Mouse (Mus musculus): ENCODE data around the gene Tmem92. TPM values are rescaled to one million over a fixed set of nuclear protein-coding genes. Genes with fewer than 3 reads are reported as not detected.

The Tmem92 gene
- total and polyA plus RNA-seq, 3 experiments: not detected

- Histone ChIP-seq H3K27ac (no peak overlapping the region), H3K4me1 (ENCODE audit: control insufficient read depth, insufficient read depth, low read length) (no peaks in the 10 kb centered on the region), H3K9ac (ENCODE audit: low read depth, low read length) (no peak overlapping the region), H3K27me3 (ENCODE audit: control insufficient read depth, insufficient read depth, low read length) (no peaks in the 10 kb centered on the region), H3K36me3 (ENCODE audit: control insufficient read depth, insufficient read depth, low read length) (no peaks in the 10 kb centered on the region), H3K4me3 (no peak overlapping the region), H3K79me2 (replicated peaks; ENCODE audit: control insufficient read depth, insufficient read depth, low read length) (no peaks in the 10 kb centered on the region)
- 38% methylated on average over 8 of the region's 8 CpGs for WGBS
- TF ChIP-seq POLR2A (IDR thresholded peaks at IDR 0.05; ENCODE audit: insufficient read depth, low read depth, low read length) (no peak), CTCF (IDR thresholded peaks at IDR 0.05) (peak; percentile 49)
- intact Hi-C loops (cut with DNase I): no loop called here
- no peak for DNase-seq
These were observed 49.7 kb downstream of the Tmem92 start for GRCm38 (mm10) chr11:94732773-94733172.

DNA sequence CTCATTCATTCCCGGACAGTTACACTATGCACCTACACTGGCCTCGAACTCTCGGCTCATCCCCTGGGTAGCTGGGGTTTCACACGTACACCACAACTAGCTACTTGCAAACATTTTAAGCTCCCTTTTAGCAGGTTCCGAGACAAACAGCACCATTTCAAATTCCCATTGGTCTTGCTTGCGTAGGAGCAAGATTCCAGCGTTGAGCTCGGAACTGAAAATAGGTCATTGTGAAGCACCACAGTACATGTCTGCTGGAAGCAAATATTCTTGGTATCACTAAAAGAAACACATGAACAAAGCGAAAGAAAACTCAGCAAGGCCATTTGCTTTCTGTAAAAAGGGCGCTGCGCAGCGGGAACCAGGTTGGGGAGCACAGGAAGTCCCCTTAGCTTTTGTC is 51.3 kb downstream of the Tmem92 start:
- Histone ChIP-seq H3K27me3 (ENCODE audit: control insufficient read depth, insufficient read depth, low read length) (no peaks in the 10 kb centered on the region), H3K27ac (no peak overlapping the region), H3K9ac (ENCODE audit: low read depth, low read length) (no peak overlapping the region), H3K79me2 (replicated peaks; ENCODE audit: control insufficient read depth, insufficient read depth, low read length) (no peaks in the 10 kb centered on the region), H3K36me3 (ENCODE audit: control insufficient read depth, insufficient read depth, low read length) (no peaks in the 10 kb centered on the region), H3K4me3 (no peak overlapping the region), H3K4me1 (ENCODE audit: control insufficient read depth, insufficient read depth, low read length) (no peaks in the 10 kb centered on the region)
- intact Hi-C loops (cut with DNase I): loop anchor here (1.0 kb wide), 1 partner anchor 55 kb away; no protein-coding TSS in a partner anchor
- no peak for DNase-seq
- 72% methylated on average over 12 of the region's 12 CpGs for WGBS
- TF ChIP-seq POLR2A (IDR thresholded peaks at IDR 0.05; ENCODE audit: insufficient read depth, low read depth, low read length): no peak
- TF ChIP-seq EP300 (IDR thresholded peaks at IDR 0.05; ENCODE audit: insufficient read depth, low read depth, low read length): no peak
- no peak for TF ChIP-seq CTCF (IDR thresholded peaks at IDR 0.05)

DNA sequence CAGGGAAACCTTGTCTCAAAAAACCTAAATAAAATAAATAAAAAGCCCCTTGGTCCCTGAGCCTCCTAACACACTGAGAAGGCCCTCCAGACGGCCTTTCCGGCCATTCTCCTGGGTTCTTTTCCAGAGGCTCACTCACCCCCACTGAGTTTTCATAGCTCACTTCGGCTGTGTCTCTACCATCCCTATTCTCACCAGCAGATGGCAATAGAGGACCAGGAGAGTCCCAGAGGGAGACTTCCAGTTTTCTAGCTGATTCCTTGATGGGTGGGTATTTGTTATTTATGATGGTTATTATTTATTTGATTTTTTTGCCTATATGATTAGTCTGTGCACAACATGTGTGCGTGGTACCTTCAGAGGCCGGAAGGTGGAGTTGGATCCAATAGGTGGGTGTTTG is 52.2 kb downstream of the Tmem92 start:
- H3K9ac ChIP-seq (ENCODE audit: low read depth, low read length): no peak overlapping the region
- H3K79me2 ChIP-seq (replicated peaks; ENCODE audit: control insufficient read depth, insufficient read depth, low read length): no peaks in the 10 kb centered on the region
- H3K27ac ChIP-seq: no peak overlapping the region
- intact Hi-C loops (cut with DNase I): loop anchor here (1.0 kb wide), 1 partner anchor 206 kb away; the partner anchor contains the start of gene Col1a1
- no peaks in the 10 kb centered on the region for H3K36me3 ChIP-seq (ENCODE audit: control insufficient read depth, insufficient read depth, low read length)
- 24% methylated on average over 5 of the region's 5 CpGs for WGBS
- H3K4me3 ChIP-seq: no peak overlapping the region
- no peaks in the 10 kb centered on the region for H3K4me1 ChIP-seq (ENCODE audit: control insufficient read depth, insufficient read depth, low read length)
- DNase-seq: peak; percentile 48 to 65
- H3K27me3 ChIP-seq (ENCODE audit: control insufficient read depth, insufficient read depth, low read length): no peaks in the 10 kb centered on the region
- no peak for TF ChIP-seq EP300 (IDR thresholded peaks at IDR 0.05; ENCODE audit: insufficient read depth, low read depth, low read length)
- TF ChIP-seq POLR2A (IDR thresholded peaks at IDR 0.05; ENCODE audit: insufficient read depth, low read depth, low read length): no peak
- peak; percentile 94 for TF ChIP-seq CTCF (IDR thresholded peaks at IDR 0.05)

DNA sequence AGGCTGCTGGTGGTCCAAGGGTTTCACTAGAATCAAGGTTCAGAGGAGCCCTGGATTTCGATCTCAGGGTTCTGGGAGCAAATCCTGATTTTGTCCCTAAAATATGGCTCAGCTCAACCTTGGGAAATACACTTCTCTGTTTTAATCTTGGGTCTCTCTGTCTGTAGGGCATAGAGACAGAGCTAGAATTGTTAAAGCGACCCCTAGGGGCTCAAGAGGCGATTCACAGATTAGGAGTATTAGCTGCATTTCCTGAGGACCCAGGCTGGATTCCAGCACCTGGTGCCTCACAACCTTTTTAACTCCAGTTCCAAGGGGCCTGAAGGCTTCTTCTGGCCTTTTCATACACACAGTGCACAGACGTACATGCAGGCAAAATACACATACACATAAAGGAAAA is 52.9 kb downstream of the Tmem92 start:
- no peak overlapping the region for H3K9ac ChIP-seq (ENCODE audit: low read depth, low read length)
- no peak for DNase-seq
- no peak overlapping the region for H3K27ac ChIP-seq
- TF ChIP-seq CTCF (IDR thresholded peaks at IDR 0.05): 0 out of 2 replicates have a peak, but pooled peaks have one; percentile 10
- no peak for TF ChIP-seq EP300 (IDR thresholded peaks at IDR 0.05; ENCODE audit: insufficient read depth, low read depth, low read length)
- H3K36me3 ChIP-seq (ENCODE audit: control insufficient read depth, insufficient read depth, low read length): no peaks in the 10 kb centered on the region
- H3K79me2 ChIP-seq (replicated peaks; ENCODE audit: control insufficient read depth, insufficient read depth, low read length): no peaks in the 10 kb centered on the region
- intact Hi-C loops (cut with DNase I): no loop called here
- no peak overlapping the region for H3K4me3 ChIP-seq
- H3K27me3 ChIP-seq (ENCODE audit: control insufficient read depth, insufficient read depth, low read length): no peaks in the 10 kb centered on the region
- WGBS: 35% methylated on average over 4 of the region's 4 CpGs
- H3K4me1 ChIP-seq (ENCODE audit: control insufficient read depth, insufficient read depth, low read length): no peaks in the 10 kb centered on the region

- Histone ChIP-seq H3K4me1 (ENCODE audit: control insufficient read depth, insufficient read depth, low read length) (no peaks in the 10 kb centered on the region), H3K27ac (no peak overlapping the region), H3K79me2 (replicated peaks; ENCODE audit: control insufficient read depth, insufficient read depth, low read length) (no peaks in the 10 kb centered on the region), H3K4me3 (no peak overlapping the region), H3K36me3 (ENCODE audit: control insufficient read depth, insufficient read depth, low read length) (no peaks in the 10 kb centered on the region), H3K27me3 (ENCODE audit: control insufficient read depth, insufficient read depth, low read length) (no peaks in the 10 kb centered on the region), H3K9ac (ENCODE audit: low read depth, low read length) (no peak overlapping the region)
- WGBS: 80% methylated on average over 3 of the region's 3 CpGs
- no peak for TF ChIP-seq POLR2A (IDR thresholded peaks at IDR 0.05; ENCODE audit: insufficient read depth, low read depth, low read length)
- no peak for TF ChIP-seq CTCF (IDR thresholded peaks at IDR 0.05)
- no peak for TF ChIP-seq EP300 (IDR thresholded peaks at IDR 0.05; ENCODE audit: insufficient read depth, low read depth, low read length)
- DNase-seq: no peak
- intact Hi-C loops (cut with DNase I): no loop called here
These were observed 54.0 kb downstream of the Tmem92 start for GRCm38 (mm10) chr11:94728545-94728944.

DNA sequence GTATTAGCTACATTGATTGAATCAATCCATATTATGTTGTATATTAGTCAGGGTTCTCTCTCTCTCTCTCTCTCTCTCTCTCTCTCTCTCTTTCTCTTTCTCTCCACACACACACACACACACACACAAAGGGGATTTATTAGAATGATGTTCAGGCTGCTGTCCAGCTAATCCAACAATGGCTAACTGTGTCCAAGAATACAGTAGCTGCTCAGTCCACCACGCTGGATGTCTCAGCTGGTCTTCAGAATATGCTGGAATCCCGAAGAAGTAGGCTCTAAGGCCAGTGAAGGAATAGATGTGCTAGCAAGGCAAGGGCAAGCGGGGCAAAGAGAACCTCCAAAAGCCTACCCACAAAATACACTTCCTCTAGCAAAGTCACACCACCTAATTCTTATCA is 55.2 kb downstream of the Tmem92 start:
- no peak overlapping the region for H3K9ac ChIP-seq (ENCODE audit: low read depth, low read length)
- intact Hi-C loops (cut with DNase I): no loop called here
- H3K4me3 ChIP-seq: no peak overlapping the region
- no peak overlapping the region for H3K27ac ChIP-seq
- no peaks in the 10 kb centered on the region for H3K79me2 ChIP-seq (replicated peaks; ENCODE audit: control insufficient read depth, insufficient read depth, low read length)
- no peak for DNase-seq
- no peaks in the 10 kb centered on the region for H3K4me1 ChIP-seq (ENCODE audit: control insufficient read depth, insufficient read depth, low read length)
- WGBS: 82% methylated on average over 3 of the region's 3 CpGs
- no peaks in the 10 kb centered on the region for H3K36me3 ChIP-seq (ENCODE audit: control insufficient read depth, insufficient read depth, low read length)
- no peaks in the 10 kb centered on the region for H3K27me3 ChIP-seq (ENCODE audit: control insufficient read depth, insufficient read depth, low read length)
- TF ChIP-seq EP300 (IDR thresholded peaks at IDR 0.05; ENCODE audit: insufficient read depth, low read depth, low read length) (no peak), POLR2A (IDR thresholded peaks at IDR 0.05; ENCODE audit: insufficient read depth, low read depth, low read length) (no peak), CTCF (IDR thresholded peaks at IDR 0.05) (no peak)

Other genes starting within 250 kb of the Tmem92 start
- gene Rsad1, start 233.4 kb downstream of the Tmem92 start, total RNA-seq (2021): 10 to 100 TPM in 1 of 2 experiments, 1 to 10 TPM in 1; 9.3 to 12.6 TPM
- 13.7 and 14.1 TPM in 2 replicates for gene Rsad1, start 233.4 kb downstream of the Tmem92 start, polyA plus RNA-seq (2012; rRNA removed)
- gene Chad, start 217.7 kb downstream of the Tmem92 start, total RNA-seq (2021): 1 to 10 TPM; 1.7 to 2.1 TPM
- 8.7 and 16.2 TPM in 2 replicates for gene Chad, start 217.7 kb downstream of the Tmem92 start, polyA plus RNA-seq (2012; rRNA removed)
- 10 to 100 TPM; 19.8 to 26.4 TPM for gene Acsf2, start 180.8 kb downstream of the Tmem92 start, total RNA-seq (2021)
- 21.0 and 24.7 TPM in 2 replicates for gene Acsf2, start 180.8 kb downstream of the Tmem92 start, polyA plus RNA-seq (2012; rRNA removed)
- 10 to 100 TPM; 31.5 to 32.0 TPM for gene Lrrc59, start 152.9 kb downstream of the Tmem92 start, total RNA-seq (2021)
- gene Lrrc59, start 152.9 kb downstream of the Tmem92 start, polyA plus RNA-seq (2012; rRNA removed): 25.3 and 31.9 TPM in 2 replicates
- 10 to 100 TPM; 54.9 to 59.5 TPM for gene Mrpl27, start 128.9 kb downstream of the Tmem92 start, total RNA-seq (2021)
- gene Mrpl27, start 128.9 kb downstream of the Tmem92 start, polyA plus RNA-seq (2012; rRNA removed): 67.0 and 74.1 TPM in 2 replicates
- not detected for gene Eme1, start 128.7 kb downstream of the Tmem92 start, total RNA-seq (2021)
- gene Eme1, start 128.7 kb downstream of the Tmem92 start, polyA plus RNA-seq (2012; rRNA removed): 0.12 and 0.14 TPM in 2 replicates
- gene Xylt2, start 105.2 kb downstream of the Tmem92 start, total RNA-seq (2021): 1 to 10 TPM; 7.2 to 7.9 TPM
- 11.6 and 12.1 TPM in 2 replicates for gene Xylt2, start 105.2 kb downstream of the Tmem92 start, polyA plus RNA-seq (2012; rRNA removed)
- not detected for gene Gm11541, start 78.2 kb downstream of the Tmem92 start, total RNA-seq (2021)
- not detected in 2 replicates for gene Gm11541, start 78.2 kb downstream of the Tmem92 start, polyA plus RNA-seq (2012; rRNA removed)
- 1 to 10 TPM in 1 of 2 experiments, under 1 TPM in 1; 0.97 to 1.0 TPM for gene Cdc34b, start 40.9 kb downstream of the Tmem92 start, total RNA-seq (2021)
- 0.12 TPM in 1 of 2 replicates, not detected in the other for gene Cdc34b, start 40.9 kb downstream of the Tmem92 start, polyA plus RNA-seq (2012; rRNA removed)
- 10 to 100 TPM; 51.1 to 82.4 TPM for gene Col1a1, start 153.5 kb upstream of the Tmem92 start, total RNA-seq (2021)
- gene Col1a1, start 153.5 kb upstream of the Tmem92 start, polyA plus RNA-seq (2012; rRNA removed): 48.7 and 67.7 TPM in 2 replicates
- not detected for gene Hils1, start 184.9 kb upstream of the Tmem92 start, total RNA-seq (2021)
- gene Hils1, start 184.9 kb upstream of the Tmem92 start, polyA plus RNA-seq (2012; rRNA removed): 0.25 TPM in 1 of 2 replicates, not detected in the other
- 100 to 1,000 TPM; 149 to 200 TPM for gene Sgca, start 193.6 kb upstream of the Tmem92 start, total RNA-seq (2021)
- 1,109 and 1,504 TPM in 2 replicates for gene Sgca, start 193.6 kb upstream of the Tmem92 start, polyA plus RNA-seq (2012; rRNA removed)
- 10 to 100 TPM; 49.3 to 52.0 TPM for gene Ppp1r9b, start 208.3 kb upstream of the Tmem92 start, total RNA-seq (2021)
- gene Ppp1r9b, start 208.3 kb upstream of the Tmem92 start, polyA plus RNA-seq (2012; rRNA removed): 22.3 and 23.8 TPM in 2 replicates
- 1 to 10 TPM; 1.2 to 1.7 TPM for gene Samd14, start 227.2 kb upstream of the Tmem92 start, total RNA-seq (2021)
- gene Samd14, start 227.2 kb upstream of the Tmem92 start, polyA plus RNA-seq (2012; rRNA removed): 0.82 and 1.9 TPM in 2 replicates

All from heart, adult 2 months (tissue).